In the genomic region with DNA sequence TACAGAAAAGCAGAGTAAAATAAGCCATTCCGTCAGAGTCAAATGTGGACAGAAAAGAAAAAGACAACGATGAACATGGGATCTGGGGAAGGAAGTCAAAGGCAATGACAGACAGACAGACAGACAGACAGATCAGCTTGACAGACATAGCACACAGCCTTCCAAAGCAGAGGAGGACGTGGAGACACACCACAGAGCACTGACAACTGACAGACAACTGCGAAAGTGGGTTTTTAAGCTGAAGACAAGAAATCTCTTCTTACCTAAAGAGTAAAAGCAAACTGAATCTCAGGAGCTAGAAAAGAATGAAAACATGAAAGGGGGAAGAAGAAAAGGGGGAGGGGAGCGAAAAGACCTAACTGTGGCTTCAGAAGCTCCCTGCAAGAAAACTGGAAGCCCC, we compare ENCODE assay signal across 16 mouse cellular contexts.
"Had no signal": no experiment of that assay in that cellular context is flagged by ENCODE, and none has a peak within 500 bp of the region (broad histone marks: within the 10 kb centered on the region; RNA-seq: fewer than 3 reads in every experiment).

No protein-coding gene starts in this region.

- H3K4me1 ChIP-seq: neural tube, embryonic 12.5 days; neural tube, embryonic 15.5 days had no signal

- H3K36me3 ChIP-seq: neural tube, embryonic 12.5 days; neural tube, embryonic 13.5 days; neural tube, embryonic 15.5 days; stomach, embryonic 15.5 days had no signal

- H3K4me3 ChIP-seq: neural tube, embryonic 12.5 days; neural tube, embryonic 13.5 days; neural tube, embryonic 15.5 days; stomach, embryonic 15.5 days had no signal

- H3K27me3 ChIP-seq: neural tube, embryonic 12.5 days; neural tube, embryonic 13.5 days; neural tube, embryonic 15.5 days; stomach, embryonic 15.5 days had no signal

- H3K9ac ChIP-seq: neural tube, embryonic 12.5 days; neural tube, embryonic 13.5 days; neural tube, embryonic 15.5 days; stomach, embryonic 15.5 days had no signal

- H3K9me3 ChIP-seq: neural tube, embryonic 15.5 days; stomach, embryonic 15.5 days had no signal

- DNase-seq: retina, postnatal 1 day; right cerebral cortex, adult 18-20 months; right cerebral cortex, postnatal 14 days; right cerebral cortex, postnatal 25 days; right cerebral cortex, postnatal 4 days; spleen, adult 18-20 months; thymus, adult 18-20 months; thymus, adult 2 months; thymus, postnatal 14 days; thymus, postnatal 25 days; thymus, postnatal 36 days had no signal

- H3K27ac ChIP-seq: neural tube, embryonic 12.5 days; neural tube, embryonic 13.5 days; neural tube, embryonic 15.5 days; stomach, embryonic 15.5 days; stomach, postnatal 0 days had no signal

- H3K4me2 ChIP-seq: neural tube, embryonic 12.5 days; neural tube, embryonic 13.5 days; neural tube, embryonic 15.5 days; stomach, embryonic 15.5 days had no signal
